Mouse (Mus musculus) frontal cortex, adult 2 months (tissue): ENCODE results near the gene Guca1b. TPM values are rescaled to one million over a fixed set of nuclear protein-coding genes. Genes with fewer than 3 reads are reported as not detected.

Source experiments
- DNase-seq, 2 experiments: peaks; one replicate each; pipeline ENCODE4 v3.0.0; 2022; ENCODE audit warnings: low spot score in 1 of 2; ENCODE audit errors: extremely low spot score in 1 of 2
- polyA plus RNA-seq: library from polyadenylated mRNA; depleted of rRNA; stranded (reverse); fragments of >200 nt; gene quantifications from 2 replicates; pipeline ENCODE4 v1.2.3, GENCODE M21; 2012; rRNA removed

Guca1b gene
- 0.52 and 1.4 TPM in 2 replicates for polyA plus RNA-seq

GRCm38 (mm10) chr17:47385145-47385544 lies at the start of gene Guca1b:
Guca1b (plus strand) TSS chr17:47385393.
- DNase-seq = no peak

- DNase-seq = no peak
Observed at GRCm38 (mm10) chr17:47343121-47343520, 42.1 kb upstream of the Guca1b start.

GRCm38 (mm10) chr17:47349721-47350319 lies 35.4 kb upstream of the Guca1b start:
- no peak for DNase-seq

GRCm38 (mm10) chr17:47359964-47360363 lies 25.2 kb upstream of the Guca1b start:
- DNase-seq = peak in 1 of 2 experiments; percentile 42

GRCm38 (mm10) chr17:47361343-47361742 lies 23.9 kb upstream of the Guca1b start:
- peak in 1 of 2 experiments; percentile 26 for DNase-seq

GRCm38 (mm10) chr17:47368401-47369086 lies 16.6 kb upstream of the Guca1b start, which contains the start of gene Mrps10:
Mrps10 (plus strand) TSS chr17:47368887.
- DNase-seq = peak; percentile 71 to 94

GRCm38 (mm10) chr17:47369087-47369443 lies 16.1 kb upstream of the Guca1b start:
- no peak for DNase-seq

GRCm38 (mm10) chr17:47371451-47371850 lies 13.7 kb upstream of the Guca1b start:
- DNase-seq = peak; percentile 39 to 82

GRCm38 (mm10) chr17:47373991-47374390 lies 11.2 kb upstream of the Guca1b start:
- DNase-seq = no peak

- no peak for DNase-seq
Observed at GRCm38 (mm10) chr17:47376779-47377280, 8.4 kb upstream of the Guca1b start.

- no peak for DNase-seq
Observed at GRCm38 (mm10) chr17:47378133-47378532, 7.1 kb upstream of the Guca1b start.

GRCm38 (mm10) chr17:47381917-47382316 lies 3.3 kb upstream of the Guca1b start:
- no peak for DNase-seq

- no peak for DNase-seq
Observed at GRCm38 (mm10) chr17:47383266-47383665, 1.9 kb upstream of the Guca1b start.

GRCm38 (mm10) chr17:47384064-47384463 lies 1.1 kb upstream of the Guca1b start:
- no peak for DNase-seq

- DNase-seq = peak in 1 of 2 experiments; percentile 50
Observed at GRCm38 (mm10) chr17:47386649-47387048, 1.5 kb downstream of the Guca1b start.

- no peak for DNase-seq
Observed at GRCm38 (mm10) chr17:47394223-47394869, 9.2 kb downstream of the Guca1b start.

GRCm38 (mm10) chr17:47395376-47395913 lies 10.3 kb downstream of the Guca1b start:
- DNase-seq = no peak

GRCm38 (mm10) chr17:47399091-47399490 lies 13.9 kb downstream of the Guca1b start:
- no peak for DNase-seq

- DNase-seq = no peak
Observed at GRCm38 (mm10) chr17:47400451-47400850, 15.3 kb downstream of the Guca1b start, which contains the start of gene Guca1a. Guca1a (minus strand) TSS chr17:47400584.

- no peak for DNase-seq
Observed at GRCm38 (mm10) chr17:47407717-47408557, 22.7 kb downstream of the Guca1b start.
